Mouse (Mus musculus) common myeloid progenitor, adult 5-6 weeks (primary cell): ENCODE data around the gene Gm49342. TPM values are rescaled to one million over a fixed set of nuclear protein-coding genes. Genes with fewer than 3 reads are reported as not detected.
"Not testable (repeated sequence)": the region's sequence is repeated elsewhere in the genome, so short reads cannot be mapped to it uniquely, and the experiment has no call there.

Experiments
- ATAC-seq: replicated peaks from 2 replicates; pipeline ENCODE4 v1.8.0; 2016; ENCODE audit warnings: low read depth, mild to moderate bottlenecking, moderate TSS enrichment, inconsistent platforms; ENCODE audit not compliant: poor library complexity, severe bottlenecking
- total RNA-seq: library from RNA; stranded (forward); fragments of 200-1000, 187-1606 nt; gene quantifications from 2 replicates; pipeline ENCODE4 v1.2.3, GENCODE M21; 2017

Gm49342 gene
- 34.9 and 44.0 TPM in 2 replicates for total RNA-seq

GRCm38 (mm10) chr14:50943932-50944667, at the start of gene Gm49342:
TSS of gene Gm49342 (plus strand) at chr14:50944517.
- peak; percentile 92 for ATAC-seq

DNA sequence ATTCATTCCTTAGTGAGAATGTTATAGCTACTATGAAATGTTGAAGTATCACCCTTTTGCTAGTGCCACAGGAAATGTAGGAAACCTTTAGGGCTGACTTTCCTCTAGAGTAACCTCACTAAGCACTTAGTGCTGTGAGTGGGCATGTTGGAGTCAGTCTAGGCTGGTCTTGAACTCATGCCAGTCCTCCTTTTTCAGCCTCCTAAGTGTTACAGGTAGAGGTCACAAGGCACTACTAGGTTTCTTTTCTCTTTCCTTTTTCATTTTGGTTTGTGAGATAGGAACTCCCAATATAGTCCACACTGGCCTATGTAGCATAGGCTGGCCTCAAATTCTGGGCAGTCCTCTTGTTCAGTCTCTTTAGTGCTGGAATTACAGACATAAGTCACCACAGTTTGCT, 48.9 kb upstream of the Gm49342 start:
- ATAC-seq: no peak

DNA sequence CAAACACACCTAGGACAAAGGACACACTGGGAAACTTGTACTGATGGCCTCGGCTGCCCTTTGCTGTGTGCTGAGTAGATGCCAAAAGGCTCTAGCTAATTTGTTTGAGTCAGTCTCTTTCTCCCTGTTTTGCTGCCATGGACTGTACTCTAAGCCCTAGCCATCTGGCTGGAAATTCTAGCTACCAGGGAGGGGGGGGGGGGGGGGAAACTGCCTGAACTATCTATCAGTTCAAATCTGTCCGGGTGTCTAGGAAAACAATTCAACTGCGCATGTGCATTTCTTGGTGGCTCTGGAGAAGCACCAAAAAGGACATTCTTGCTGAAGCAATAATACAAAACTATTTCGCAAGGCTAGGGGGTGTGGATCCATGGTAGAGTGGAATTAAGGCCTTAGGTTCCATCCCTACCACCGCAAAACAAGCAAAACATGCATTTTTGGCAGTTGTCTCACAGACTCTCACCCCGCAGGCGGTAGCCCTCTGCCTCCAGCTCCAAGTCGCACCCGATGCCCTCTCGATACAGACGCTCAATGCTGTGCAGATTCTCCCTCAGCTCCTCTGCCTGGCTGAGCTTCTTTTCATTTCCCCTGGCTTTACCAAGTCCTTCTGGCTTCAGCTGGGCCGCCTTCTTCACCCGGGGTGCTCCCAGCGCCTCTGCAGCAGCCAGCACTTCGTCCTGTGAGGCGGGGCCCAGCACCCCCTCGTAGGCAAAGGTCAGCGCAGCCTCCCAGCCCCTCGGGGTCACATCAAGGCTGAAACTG, 48.2 kb upstream of the Gm49342 start:
- ATAC-seq: peak; percentile 51

DNA sequence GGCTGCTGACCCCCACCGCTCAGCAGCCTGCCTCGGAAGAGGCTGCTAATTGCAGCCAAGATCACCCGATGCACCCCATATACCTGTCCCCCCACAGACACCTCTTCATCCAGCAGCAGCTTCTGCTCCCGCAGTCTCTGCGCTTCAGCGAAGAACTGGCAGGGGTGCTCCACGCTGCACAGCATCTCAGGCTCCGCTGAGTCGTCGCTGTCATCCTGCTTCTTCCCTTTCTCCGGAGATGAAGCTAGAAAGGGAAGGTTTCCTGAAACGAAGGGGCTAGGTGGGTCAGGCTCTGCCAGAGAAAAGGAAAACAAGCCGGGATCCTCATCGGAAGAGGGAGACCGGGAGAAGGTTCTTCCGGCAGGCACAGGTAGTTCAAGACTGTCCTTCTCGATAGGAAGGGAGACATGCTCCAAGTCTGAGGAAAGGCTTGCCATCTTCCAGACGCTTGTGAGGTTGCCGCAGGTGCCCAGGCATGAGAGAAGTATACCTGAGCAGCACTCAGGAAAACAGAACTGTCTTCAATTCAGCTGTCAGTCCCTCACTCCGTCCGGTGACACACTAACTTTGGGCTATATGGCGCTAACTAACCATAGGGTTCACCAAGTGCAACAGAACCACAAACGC, 47.5 kb upstream of the Gm49342 start:
- no peak for ATAC-seq

GRCm38 (mm10) chr14:50897374-50897765, 46.9 kb upstream of the Gm49342 start, which contains the start of gene Klhl33:
TSS of gene Klhl33 (minus strand) at chr14:50897507.
- 0 out of 2 replicates have a peak, but pooled peaks have one; percentile 10 for ATAC-seq

DNA sequence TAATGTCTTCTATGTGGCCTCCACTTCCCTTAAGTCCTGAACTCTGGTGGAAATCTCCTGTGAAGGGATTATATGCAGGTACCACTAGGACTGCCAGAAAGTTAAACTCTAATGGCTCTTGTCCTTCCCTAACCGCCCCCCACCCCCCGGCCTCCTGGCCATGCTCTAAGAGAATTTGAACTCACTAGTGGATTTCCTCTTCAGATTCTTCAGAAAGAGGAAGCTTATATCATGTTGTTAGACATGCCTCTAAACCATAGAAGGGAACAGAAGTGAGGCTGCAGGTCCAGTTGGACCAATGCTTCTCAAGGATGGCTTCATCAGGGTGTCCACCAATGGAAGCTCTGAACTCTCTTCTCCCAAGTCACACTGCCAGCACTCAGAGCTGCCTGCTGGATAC, 46.3 kb upstream of the Gm49342 start:
- ATAC-seq: peak; percentile 53

- peak; percentile 96 for ATAC-seq
Observed at GRCm38 (mm10) chr14:50903973-50904827, 40.1 kb upstream of the Gm49342 start.

- no peak for ATAC-seq
Observed at GRCm38 (mm10) chr14:50904828-50905129, 39.5 kb upstream of the Gm49342 start.

GRCm38 (mm10) chr14:50905327-50905726, 39.0 kb upstream of the Gm49342 start:
- peak; percentile 62 for ATAC-seq

GRCm38 (mm10) chr14:50908126-50908525, 36.2 kb upstream of the Gm49342 start:
- ATAC-seq: no peak

- ATAC-seq: no peak
Observed at GRCm38 (mm10) chr14:50911356-50911755, 33.0 kb upstream of the Gm49342 start.

DNA sequence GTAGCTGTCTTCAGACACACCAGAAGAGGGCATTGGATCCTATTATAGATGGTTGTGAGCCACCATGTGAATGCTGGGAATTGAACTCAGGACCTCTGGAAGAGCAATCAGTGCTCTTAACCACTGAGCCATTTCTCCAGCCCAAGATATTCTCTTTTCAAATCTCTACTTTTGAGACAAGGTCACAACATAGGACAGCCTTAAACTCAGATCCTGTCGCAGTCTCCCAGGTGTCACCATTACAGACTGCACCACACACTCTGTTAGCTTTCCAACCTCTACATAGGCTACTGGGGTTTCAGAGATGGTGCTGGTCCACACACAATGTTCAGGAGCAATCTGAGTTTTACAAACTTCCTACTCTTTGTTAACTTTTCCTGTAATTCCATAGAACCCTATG, 20.9 kb upstream of the Gm49342 start:
- ATAC-seq: not testable (repeated sequence)

GRCm38 (mm10) chr14:50924281-50925064, 19.8 kb upstream of the Gm49342 start, which contains the start of the genes Osgep and Apex1:
TSS of gene Osgep (minus strand) at chr14:50924893.
TSS of gene Apex1 (plus strand) at chr14:50924968.
- ATAC-seq: peak; percentile 87

DNA sequence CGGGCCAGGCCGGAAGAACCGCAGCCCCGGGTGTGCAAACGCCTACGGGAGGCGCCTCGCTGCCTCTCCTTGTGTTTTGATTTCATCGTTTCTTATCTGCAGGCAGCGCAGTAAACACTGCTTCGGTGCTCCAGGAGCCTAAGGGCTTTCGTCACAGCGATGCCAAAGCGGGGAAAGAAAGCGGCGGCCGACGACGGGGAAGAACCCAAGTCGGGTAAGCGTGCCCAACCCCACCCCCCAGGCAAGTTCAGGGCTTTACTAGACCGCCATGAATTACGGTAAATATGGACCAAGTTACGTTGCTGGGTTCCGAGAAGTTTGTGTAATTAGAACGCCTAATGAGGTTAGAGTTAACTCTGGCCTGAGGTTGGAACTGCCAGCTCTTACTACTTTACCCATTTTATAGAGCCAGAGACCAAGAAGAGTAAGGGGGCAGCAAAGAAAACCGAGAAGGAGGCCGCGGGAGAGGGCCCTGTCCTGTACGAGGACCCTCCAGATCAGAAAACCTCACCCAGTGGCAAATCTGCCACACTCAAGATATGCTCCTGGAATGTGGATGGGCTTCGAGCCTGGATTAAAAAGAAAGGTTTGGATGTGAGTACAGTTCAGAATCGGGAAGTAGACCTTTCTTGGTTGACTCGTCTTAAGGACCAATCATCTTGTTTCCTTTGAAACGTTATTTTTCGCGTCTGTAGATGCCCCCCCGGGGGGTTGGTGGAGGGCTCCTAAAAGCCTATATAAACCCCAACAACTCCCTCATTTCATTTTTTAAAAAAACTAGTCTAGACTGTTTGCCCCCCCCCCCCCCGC, 19.0 kb upstream of the Gm49342 start:
- ATAC-seq: peak; percentile 40

- ATAC-seq: no peak
Observed at GRCm38 (mm10) chr14:50927366-50927765, 17.0 kb upstream of the Gm49342 start.

- no peak for ATAC-seq
Observed at GRCm38 (mm10) chr14:50929951-50930350, 14.4 kb upstream of the Gm49342 start.

DNA sequence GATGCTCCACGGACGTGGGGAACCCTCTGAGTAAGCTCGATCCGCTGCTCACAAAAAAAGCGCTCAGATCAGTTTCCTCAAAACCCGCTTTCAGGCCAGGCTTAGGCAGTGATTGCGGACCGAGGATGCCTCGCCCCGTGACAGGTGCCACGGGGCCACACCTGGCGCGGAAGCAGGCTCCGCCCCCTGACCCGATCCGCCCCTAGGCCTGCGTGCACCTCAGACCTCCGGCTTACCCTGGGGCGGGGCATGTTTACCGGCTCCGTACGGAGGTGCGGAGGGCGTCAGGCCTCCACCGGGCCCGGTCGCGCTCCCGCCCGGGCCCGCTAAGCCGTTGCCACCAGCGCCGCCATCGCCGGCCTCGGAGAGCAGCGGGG, 14.0 kb upstream of the Gm49342 start:
- ATAC-seq: no peak; the same call in 1 of the 2 replicates

DNA sequence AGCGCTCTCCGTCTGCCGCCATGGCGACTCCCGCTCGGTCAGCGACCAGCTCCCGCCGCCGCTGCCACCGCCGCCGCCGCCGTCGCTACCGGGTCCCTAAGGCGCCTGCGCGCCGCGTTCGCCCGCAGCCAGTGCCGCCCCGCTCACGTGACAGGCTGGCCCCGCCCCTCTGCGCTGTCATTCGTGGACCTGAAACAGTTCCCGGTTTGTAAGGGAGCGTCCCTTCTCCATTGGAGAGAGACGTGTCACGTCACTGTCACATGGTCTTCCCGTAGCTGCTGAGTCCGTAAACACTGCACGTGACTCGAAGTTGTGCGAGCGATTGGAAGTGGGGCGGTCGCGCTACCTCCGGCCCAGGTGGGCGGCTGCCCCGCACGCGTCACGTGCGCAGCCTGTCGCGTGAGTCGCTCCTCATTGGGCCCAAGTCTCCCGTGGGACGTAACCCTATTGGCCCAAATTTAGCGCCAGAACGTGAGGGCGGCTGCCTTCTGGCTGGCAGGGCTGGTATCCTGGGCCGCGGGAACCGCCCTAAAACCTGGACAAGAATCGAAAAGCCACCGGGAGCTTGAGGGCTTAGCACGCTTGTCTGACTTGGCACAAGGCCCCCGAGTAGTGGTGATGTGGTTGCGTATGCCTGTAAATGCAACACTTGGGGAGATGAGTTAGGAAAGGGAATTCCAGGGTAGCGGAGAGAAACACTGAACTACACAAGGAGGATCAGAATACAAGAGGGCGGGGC, 13.4 kb upstream of the Gm49342 start, which contains the start of the genes Pip4p1 and Pnp:
Gene Pip4p1 (minus strand): TSS at position 103 of the 739 bp plus-strand sequence.
Gene Pnp (plus strand): TSS at position 329 of the 739 bp plus-strand sequence.
- peak; percentile 96 for ATAC-seq
